Mouse (Mus musculus) limb, embryonic 10.5 days (tissue): ENCODE data around the gene Tbc1d13. TPM values are rescaled to one million over a fixed set of nuclear protein-coding genes. Genes with fewer than 3 reads are reported as not detected.

Source experiments
- DNase-seq: peaks from one replicate; pipeline ENCODE4 v3.0.0-alpha.2; 2017; ENCODE audit warnings: low spot score
- H3K27ac ChIP-seq: fragments of 300-500 bp; sonication (generic); 2 replicates; pipeline ENCODE4 v1.5.1; 2016; ENCODE audit warnings: mild to moderate bottlenecking
- H3K27me3 ChIP-seq: fragments of 300-500 bp; sonication (generic); 2 replicates; pipeline ENCODE4 v1.6.1; 2016; ENCODE audit warnings: low read depth, mild to moderate bottlenecking; ENCODE audit not compliant: poor library complexity, severe bottlenecking
- H3K36me3 ChIP-seq: fragments of 300-500 bp; sonication (generic); 2 replicates; pipeline ENCODE4 v1.6.1; 2016; ENCODE audit warnings: mild to moderate bottlenecking, moderate library complexity
- H3K4me1 ChIP-seq: fragments of 300-500 bp; sonication (generic); 2 replicates; pipeline ENCODE4 v1.6.1; 2016
- H3K4me3 ChIP-seq: fragments of 300-500 bp; sonication (generic); 2 replicates; pipeline ENCODE4 v1.5.1; 2016; ENCODE audit warnings: mild to moderate bottlenecking, moderate library complexity
- H3K9me3 ChIP-seq: fragments of 300-500 bp; sonication (generic); replicated peaks from 2 replicates; pipeline ENCODE4 v1.6.1; 2016; ENCODE audit warnings: mild to moderate bottlenecking
- WGBS: fragments of 180-500 bp; shearing (Covaris S2); methylation state at CpG from one replicate; pipeline ENCODE4 v1.1.7; 2016; 5-methylcytosine and 5-hydroxymethylcytosine counted together
- polyA plus RNA-seq: library from polyadenylated mRNA; unstranded; fragments of >200 nt; fragmentation: Nextera tagmentation; extraction: Ambion mirVana; gene quantifications from 2 replicates; pipeline ENCODE4 v1.2.1, GENCODE M21; 2016

The Tbc1d13 gene
- polyA plus RNA-seq, 1 experiment from 2014 or later, result 8.1 TPM

- 77% methylated on average over 4 of the region's 4 CpGs for WGBS
These were observed 64.5 kb downstream of the Tbc1d13 start for GRCm38 (mm10) chr2:30198021-30198420.

DNA sequence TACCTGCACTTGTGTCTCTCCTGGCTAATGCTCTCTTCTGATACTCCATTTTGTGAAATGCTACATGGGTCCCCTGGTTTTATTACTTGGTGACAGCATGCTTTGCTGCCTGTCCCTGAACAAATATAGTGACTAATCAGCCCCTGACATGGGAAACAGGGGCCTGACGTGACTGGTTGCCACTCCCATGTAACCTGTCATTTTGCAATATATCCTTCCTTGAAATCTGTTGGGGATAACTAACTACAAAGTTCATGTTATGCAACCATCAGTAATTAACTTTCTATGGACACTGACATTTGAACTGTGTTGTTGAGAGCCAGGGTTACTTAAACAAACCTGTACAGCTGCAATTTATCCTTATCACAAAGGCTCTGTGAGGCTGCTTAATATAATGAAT is 66.4 kb downstream of the Tbc1d13 start:
- 73% methylated on average over 1 of the region's 1 CpGs for WGBS
- no peak for DNase-seq
- H3K27ac ChIP-seq, result no peak overlapping the region
- H3K36me3 ChIP-seq, result no peaks in the 10 kb centered on the region
- H3K9me3 ChIP-seq, result no peaks in the 10 kb centered on the region
- no peak overlapping the region for H3K4me3 ChIP-seq
- peaks cover 6% of the 10 kb centered on the region for H3K4me1 ChIP-seq
- no peaks in the 10 kb centered on the region for H3K27me3 ChIP-seq

More at GRCm38 (mm10) chr2:30198021-30198420, 64.5 kb downstream of the Tbc1d13 start:
- no peak for DNase-seq
- Histone ChIP-seq H3K27ac (no peak overlapping the region), H3K4me1 (no peaks in the 10 kb centered on the region), H3K27me3 (no peaks in the 10 kb centered on the region), H3K9me3 (no peaks in the 10 kb centered on the region), H3K4me3 (no peak overlapping the region), H3K36me3 (no peaks in the 10 kb centered on the region)

DNA sequence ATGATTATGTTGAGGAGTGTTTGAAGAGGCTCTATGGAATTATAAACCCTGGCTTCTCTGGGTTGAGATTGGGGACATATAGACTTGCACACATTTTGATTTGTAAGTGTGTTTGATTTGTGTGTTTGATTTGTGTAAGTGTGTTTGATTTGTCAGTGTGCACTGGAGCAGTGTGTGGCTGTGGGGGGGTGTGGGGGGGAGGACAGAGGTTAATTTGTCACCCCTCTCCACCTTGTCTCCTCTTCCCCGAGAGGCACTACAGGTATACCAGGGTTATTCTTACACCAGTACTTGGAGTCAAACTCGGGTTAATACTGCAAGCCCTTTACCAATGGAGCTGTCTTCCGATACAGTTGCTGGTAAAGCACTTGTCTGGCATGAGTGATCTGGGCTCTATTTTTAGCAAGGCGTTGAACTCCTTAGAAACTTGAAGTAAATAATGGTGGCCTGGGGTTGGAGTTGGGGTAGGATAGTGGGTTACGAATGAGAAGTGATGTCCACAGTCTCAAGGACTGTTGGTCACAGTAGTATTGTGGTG is 66.9 kb downstream of the Tbc1d13 start:
- Histone ChIP-seq H3K27me3 (no peaks in the 10 kb centered on the region), H3K9me3 (no peaks in the 10 kb centered on the region), H3K27ac (no peak overlapping the region), H3K36me3 (no peaks in the 10 kb centered on the region), H3K4me1 (peaks cover 6% of the 10 kb centered on the region), H3K4me3 (no peak overlapping the region)
- 85% methylated on average over 5 of the region's 5 CpGs for WGBS
- DNase-seq, result no peak

Other genes starting within 250 kb of the Tbc1d13 start
- gene Odf2, start 244.5 kb upstream of the Tbc1d13 start, polyA plus RNA-seq, result 101 and 105 TPM in 2 replicates
- gene Gle1, start 198.3 kb upstream of the Tbc1d13 start, polyA plus RNA-seq, result 75.8 and 86.9 TPM in 2 replicates
- 70.6 and 80.4 TPM in 2 replicates for gene Sptan1, start 168.2 kb upstream of the Tbc1d13 start, polyA plus RNA-seq
- 38.6 and 45.0 TPM in 2 replicates for gene Wdr34, start 84.9 kb upstream of the Tbc1d13 start, polyA plus RNA-seq
- 854 and 929 TPM in 2 replicates for gene Set, start 76.4 kb upstream of the Tbc1d13 start, polyA plus RNA-seq
- 13.5 and 14.7 TPM in 2 replicates for gene Pkn3, start 56.1 kb upstream of the Tbc1d13 start, polyA plus RNA-seq
- 35.6 and 37.2 TPM in 2 replicates for gene Zdhhc12, start 40.1 kb upstream of the Tbc1d13 start, polyA plus RNA-seq
- gene Zer1, start 9.2 kb upstream of the Tbc1d13 start, polyA plus RNA-seq, result 6.5 and 9.3 TPM in 2 replicates
- gene Endog, start 37.7 kb downstream of the Tbc1d13 start, polyA plus RNA-seq, result 15.2 and 19.5 TPM in 2 replicates
- gene Spout1, start 44.7 kb downstream of the Tbc1d13 start, polyA plus RNA-seq, result 104 and 107 TPM in 2 replicates
- 7.5 and 8.4 TPM in 2 replicates for gene Kyat1, start 72.1 kb downstream of the Tbc1d13 start, polyA plus RNA-seq
- 44.4 and 46.0 TPM in 2 replicates for gene Lrrc8a, start 104.0 kb downstream of the Tbc1d13 start, polyA plus RNA-seq
- gene Gm28035, start 106.8 kb downstream of the Tbc1d13 start, polyA plus RNA-seq, result 0.04 and 0.08 TPM in 2 replicates
- 1.4 and 3.3 TPM in 2 replicates for gene Phyhd1, start 132.5 kb downstream of the Tbc1d13 start, polyA plus RNA-seq
- gene Gm28038, start 147.3 kb downstream of the Tbc1d13 start, polyA plus RNA-seq, result not detected in 2 replicates
- 26.8 and 27.5 TPM in 2 replicates for gene Dolk, start 152.6 kb downstream of the Tbc1d13 start, polyA plus RNA-seq
- gene Nup188, start 152.7 kb downstream of the Tbc1d13 start, polyA plus RNA-seq, result 74.4 and 77.1 TPM in 2 replicates
- gene Sh3glb2, start 225.6 kb downstream of the Tbc1d13 start, polyA plus RNA-seq, result 76.5 and 90.3 TPM in 2 replicates
- gene Miga2, start 230.5 kb downstream of the Tbc1d13 start, polyA plus RNA-seq, result 30.8 and 33.3 TPM in 2 replicates